Mouse (Mus musculus): ENCODE results near the gene Nos1ap. TPM values are rescaled to one million over a fixed set of nuclear protein-coding genes. Genes with fewer than 3 reads are reported as not detected.

The Nos1ap gene
- polyA plus RNA-seq, 1 experiment from 2014 or later: 17.9 TPM

DNA sequence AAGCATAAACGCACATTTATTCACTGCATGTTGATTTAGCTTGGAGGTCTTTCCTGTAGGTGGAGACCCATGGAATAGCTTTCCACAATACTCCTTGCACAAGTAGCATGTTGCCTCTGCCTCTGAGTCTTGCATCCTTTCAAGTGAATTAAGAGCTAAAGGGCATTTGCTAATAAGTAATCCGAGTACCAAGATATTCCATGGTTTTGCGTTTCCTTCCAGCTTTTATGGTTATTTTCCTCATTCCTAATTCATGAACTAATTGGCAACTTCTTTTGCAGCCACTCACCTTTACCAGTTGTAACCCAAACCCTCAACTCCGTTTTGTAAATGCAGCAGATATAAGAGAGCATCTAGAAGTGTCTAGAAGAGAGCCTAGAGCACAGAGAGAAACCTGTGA lies 155.5 kb downstream of the Nos1ap start:
- Histone ChIP-seq H3K9me3 (no peaks in the 10 kb centered on the region), H3K4me2 (no peak overlapping the region), H3K27ac (no peak overlapping the region), H3K4me3 (no peak overlapping the region), H3K4me1 (replicated peaks) (peaks cover 21% of the 10 kb centered on the region), H3K9ac (no peak overlapping the region), H3K27me3 (peaks cover 9% of the 10 kb centered on the region; the same call in 1 of the 2 replicates), H3K36me3 (no peaks in the 10 kb centered on the region)
- ATAC-seq (ENCODE audit: low FRiP score): no peak
- 90% methylated on average over 4 of the region's 4 CpGs for WGBS

GRCm38 (mm10) chr1:170433661-170434060 lies 156.0 kb downstream of the Nos1ap start:
- Histone ChIP-seq H3K27me3 (peaks cover 9% of the 10 kb centered on the region; the same call in 1 of the 2 replicates), H3K27ac (no peak overlapping the region), H3K4me3 (no peak overlapping the region), H3K4me2 (no peak overlapping the region), H3K4me1 (replicated peaks) (peaks cover 16% of the 10 kb centered on the region), H3K9me3 (no peaks in the 10 kb centered on the region), H3K36me3 (no peaks in the 10 kb centered on the region), H3K9ac (no peak overlapping the region)
- no peak for ATAC-seq (ENCODE audit: low FRiP score)

- Histone ChIP-seq H3K4me2 (no peak overlapping the region), H3K36me3 (no peaks in the 10 kb centered on the region), H3K9me3 (no peaks in the 10 kb centered on the region), H3K27me3 (peaks cover 9% of the 10 kb centered on the region; the same call in 1 of the 2 replicates), H3K4me3 (no peak overlapping the region), H3K27ac (no peak overlapping the region), H3K4me1 (replicated peaks) (peaks cover 11% of the 10 kb centered on the region), H3K9ac (no peak overlapping the region)
- 90% methylated on average over 5 of the region's 5 CpGs for WGBS
- ATAC-seq (ENCODE audit: low FRiP score): no peak
Measured at GRCm38 (mm10) chr1:170432288-170432687, 157.4 kb downstream of the Nos1ap start.

GRCm38 (mm10) chr1:170431312-170431711 lies 158.3 kb downstream of the Nos1ap start:
- peaks cover 11% of the 10 kb centered on the region for H3K4me1 ChIP-seq (replicated peaks)

GRCm38 (mm10) chr1:170430660-170431059 lies 159.0 kb downstream of the Nos1ap start:
- Histone ChIP-seq H3K36me3 (no peaks in the 10 kb centered on the region), H3K4me1 (replicated peaks) (peaks cover 11% of the 10 kb centered on the region), H3K9me3 (no peaks in the 10 kb centered on the region), H3K27ac (no peak overlapping the region), H3K27me3 (peaks cover 11% of the 10 kb centered on the region), H3K4me3 (no peak overlapping the region), H3K9ac (no peak overlapping the region), H3K4me2 (no peak overlapping the region)
- no peak for ATAC-seq (ENCODE audit: low FRiP score)
- WGBS: 91% methylated on average over 7 of the region's 7 CpGs

More at GRCm38 (mm10) chr1:170431312-170431711, 158.3 kb downstream of the Nos1ap start:
- Histone ChIP-seq H3K4me3 (no peak overlapping the region), H3K27ac (no peak overlapping the region), H3K9me3 (no peaks in the 10 kb centered on the region), H3K4me2 (no peak overlapping the region), H3K27me3 (peaks cover 11% of the 10 kb centered on the region), H3K36me3 (no peaks in the 10 kb centered on the region), H3K9ac (no peak overlapping the region)
- no peak for ATAC-seq (ENCODE audit: low FRiP score)
- WGBS: 68% methylated on average over 5 of the region's 5 CpGs

- H3K27me3 ChIP-seq: peaks cover 9% of the 10 kb centered on the region
- H3K4me1 ChIP-seq (replicated peaks): peaks cover 14% of the 10 kb centered on the region
- ATAC-seq (ENCODE audit: low FRiP score): no peak
- no peak overlapping the region for H3K27ac ChIP-seq
- no peak overlapping the region for H3K9ac ChIP-seq
- H3K4me3 ChIP-seq: no peak overlapping the region
- no peak overlapping the region for H3K4me2 ChIP-seq
- WGBS: 77% methylated on average over 6 of the region's 6 CpGs
- H3K36me3 ChIP-seq: no peaks in the 10 kb centered on the region
- no peaks in the 10 kb centered on the region for H3K9me3 ChIP-seq
Measured at GRCm38 (mm10) chr1:170429656-170430055, 160.0 kb downstream of the Nos1ap start.

DNA sequence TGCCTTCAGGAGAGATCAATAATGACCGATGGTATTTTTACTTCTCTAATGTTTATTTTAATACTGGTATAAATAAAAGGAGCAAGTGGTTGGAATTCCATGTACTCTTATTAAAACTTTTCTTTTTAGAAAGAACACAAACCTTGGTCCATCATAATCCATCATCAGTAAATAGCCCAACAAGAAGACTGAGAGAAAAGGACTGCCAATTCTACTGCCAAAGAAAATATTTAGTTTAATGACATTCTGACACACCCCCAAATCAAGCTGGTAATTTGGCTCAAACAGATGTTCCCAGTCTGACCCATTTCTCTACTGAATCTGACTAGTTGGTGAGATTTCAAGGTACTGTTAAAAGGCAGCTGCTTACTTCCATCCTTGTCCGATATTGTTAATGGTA lies 161.5 kb downstream of the Nos1ap start:
- H3K4me3 ChIP-seq: no peak overlapping the region

DNA sequence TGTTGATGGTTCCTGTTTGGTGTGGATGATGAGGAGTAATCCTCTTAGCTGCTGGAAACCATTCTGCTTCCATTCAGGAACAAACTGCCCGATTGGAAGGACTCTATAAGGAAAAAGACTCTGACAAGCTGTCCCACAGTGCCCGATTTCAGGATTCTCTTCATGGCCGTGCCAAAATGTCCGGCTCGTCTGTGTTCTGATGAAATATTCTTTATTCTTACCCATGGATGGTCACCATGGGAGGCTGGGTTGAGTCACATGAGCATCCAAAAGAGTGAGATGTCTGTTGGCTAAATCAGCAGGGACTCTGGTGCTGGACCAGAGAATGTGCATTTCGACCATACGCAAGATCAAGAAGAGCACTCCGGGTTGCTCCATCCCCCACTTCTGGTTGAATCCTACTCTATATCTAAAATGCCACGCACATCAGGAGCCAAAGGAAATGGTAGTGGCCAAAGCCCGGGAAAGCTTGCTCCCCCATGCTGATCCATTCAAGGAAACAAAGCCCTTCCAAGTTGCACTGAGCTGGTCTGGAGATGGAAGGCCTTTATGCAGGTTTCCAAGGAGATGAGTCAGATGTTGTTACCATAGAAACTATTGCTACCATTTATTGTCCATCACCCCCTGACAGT lies 165.3 kb downstream of the Nos1ap start:
- Histone ChIP-seq H3K4me2 (no peak overlapping the region), H3K9me3 (no peaks in the 10 kb centered on the region), H3K27me3 (peaks cover 2% of the 10 kb centered on the region; the same call in 1 of the 2 replicates), H3K36me3 (no peaks in the 10 kb centered on the region), H3K9ac (no peak overlapping the region), H3K4me1 (replicated peaks) (peaks cover 16% of the 10 kb centered on the region), H3K27ac (peak overlapping the region; percentile 12; the same call in 1 of the 2 replicates), H3K4me3 (no peak overlapping the region)
- 29% methylated on average over 10 of the region's 10 CpGs for WGBS
- ATAC-seq (ENCODE audit: low FRiP score): peak; percentile 81

More for the DNA sequence above, 161.5 kb downstream of the Nos1ap start:
- 87% methylated on average over 2 of the region's 2 CpGs for WGBS
- ATAC-seq (ENCODE audit: low FRiP score): no peak
- no peak overlapping the region for H3K4me2 ChIP-seq
- H3K27ac ChIP-seq: no peak overlapping the region
- H3K4me1 ChIP-seq (replicated peaks): peaks cover 26% of the 10 kb centered on the region
- H3K9me3 ChIP-seq: no peaks in the 10 kb centered on the region
- peaks cover 9% of the 10 kb centered on the region for H3K27me3 ChIP-seq
- no peak overlapping the region for H3K9ac ChIP-seq
- H3K36me3 ChIP-seq: no peaks in the 10 kb centered on the region

DNA sequence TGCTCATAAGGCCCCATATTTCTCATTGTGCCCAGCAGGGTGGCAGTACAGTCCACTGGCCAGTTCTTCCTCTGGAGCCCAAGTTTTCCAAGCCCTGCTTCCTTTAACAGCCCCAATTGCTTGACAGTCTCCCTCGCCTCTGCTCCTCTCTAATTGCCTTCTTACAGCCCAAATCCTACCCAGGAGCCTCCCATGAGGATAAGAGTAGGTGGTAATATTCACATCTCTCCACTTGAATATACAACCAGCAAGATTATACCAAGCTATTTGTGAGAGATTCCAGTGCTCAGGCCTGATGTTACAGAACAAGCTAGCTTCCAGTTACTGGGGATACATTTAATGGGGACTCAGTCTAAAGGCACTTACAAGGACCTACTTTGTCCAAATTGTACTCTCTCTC lies 166.6 kb downstream of the Nos1ap start:
- H3K27ac ChIP-seq: no peak overlapping the region
- WGBS: 67% methylated on average over 1 of the region's 1 CpGs
- peaks cover 2% of the 10 kb centered on the region; the same call in 1 of the 2 replicates for H3K27me3 ChIP-seq
- H3K36me3 ChIP-seq: no peaks in the 10 kb centered on the region
- no peak overlapping the region for H3K9ac ChIP-seq
- no peak overlapping the region for H3K4me2 ChIP-seq
- H3K4me1 ChIP-seq (replicated peaks): peaks cover 16% of the 10 kb centered on the region
- ATAC-seq (ENCODE audit: low FRiP score): no peak
- H3K9me3 ChIP-seq: no peaks in the 10 kb centered on the region
- no peak overlapping the region for H3K4me3 ChIP-seq

DNA sequence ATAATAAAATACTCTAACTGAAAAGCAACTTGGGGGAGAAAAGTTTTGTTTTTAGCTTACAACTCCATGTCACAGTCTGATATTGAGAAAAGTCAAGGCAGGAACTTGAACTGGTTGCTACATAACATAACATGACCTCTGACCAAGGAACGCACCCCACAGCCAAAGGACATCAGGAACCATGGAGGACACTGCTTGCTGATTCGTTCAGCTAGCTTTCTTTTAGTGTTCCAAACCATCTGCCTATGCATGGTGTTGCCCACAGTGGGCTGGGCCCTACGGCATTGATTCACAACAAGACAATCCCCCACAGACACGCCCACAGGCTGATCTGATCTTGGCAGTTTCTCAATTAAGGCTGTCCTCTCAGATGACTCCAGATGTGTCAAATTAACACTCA lies 167.5 kb downstream of the Nos1ap start:
- H3K36me3 ChIP-seq: no peaks in the 10 kb centered on the region
- WGBS: 83% methylated on average over 4 of the region's 4 CpGs
- H3K4me1 ChIP-seq (replicated peaks): peaks cover 16% of the 10 kb centered on the region

DNA sequence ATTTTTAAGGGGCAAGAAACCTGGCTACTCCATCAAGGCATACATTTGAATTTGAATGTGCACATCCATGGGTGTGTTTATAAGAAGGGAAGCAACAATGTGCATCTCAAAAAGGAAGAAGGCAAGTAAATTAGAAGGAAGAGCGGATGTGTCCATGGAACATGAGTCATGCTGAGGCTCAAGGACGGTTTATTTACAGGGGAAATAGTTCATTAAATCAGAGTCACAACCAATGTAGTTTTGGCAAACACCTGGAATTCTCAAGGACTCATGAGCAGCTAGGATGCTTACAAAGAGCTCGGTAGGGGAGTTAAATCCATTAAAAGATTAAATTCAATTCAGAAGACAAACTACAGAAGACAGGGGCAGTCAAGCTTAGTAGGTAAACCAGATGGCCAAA lies 169.7 kb downstream of the Nos1ap start:
- H3K9ac ChIP-seq: no peak overlapping the region
- H3K4me2 ChIP-seq: no peak overlapping the region
- H3K9me3 ChIP-seq: no peaks in the 10 kb centered on the region
- no peaks in the 10 kb centered on the region; the same call in 1 of the 2 replicates for H3K27me3 ChIP-seq
- no peak overlapping the region for H3K4me3 ChIP-seq
- no peak for ATAC-seq (ENCODE audit: low FRiP score)
- peaks cover 15% of the 10 kb centered on the region for H3K4me1 ChIP-seq (replicated peaks)
- H3K36me3 ChIP-seq: no peaks in the 10 kb centered on the region
- WGBS: 81% methylated on average over 3 of the region's 3 CpGs
- H3K27ac ChIP-seq: no peak overlapping the region

More for the DNA sequence above, 167.5 kb downstream of the Nos1ap start:
- H3K27ac ChIP-seq: no peak overlapping the region
- H3K4me3 ChIP-seq: no peak overlapping the region
- no peak overlapping the region for H3K9ac ChIP-seq
- peaks cover 2% of the 10 kb centered on the region; the same call in 1 of the 2 replicates for H3K27me3 ChIP-seq
- no peak for ATAC-seq (ENCODE audit: low FRiP score)
- no peaks in the 10 kb centered on the region for H3K9me3 ChIP-seq
- H3K4me2 ChIP-seq: no peak overlapping the region

GRCm38 (mm10) chr1:170418131-170418530 lies 171.5 kb downstream of the Nos1ap start:
- Histone ChIP-seq H3K9ac (no peak overlapping the region), H3K4me2 (no peak overlapping the region), H3K27me3 (no peaks in the 10 kb centered on the region; the same call in 1 of the 2 replicates), H3K9me3 (no peaks in the 10 kb centered on the region), H3K4me1 (replicated peaks) (no peaks in the 10 kb centered on the region; the same call in 1 of the 2 replicates), H3K36me3 (no peaks in the 10 kb centered on the region), H3K4me3 (no peak overlapping the region), H3K27ac (no peak overlapping the region)
- ATAC-seq (ENCODE audit: low FRiP score): no peak
- WGBS: 62% methylated on average over 1 of the region's 1 CpGs

DNA sequence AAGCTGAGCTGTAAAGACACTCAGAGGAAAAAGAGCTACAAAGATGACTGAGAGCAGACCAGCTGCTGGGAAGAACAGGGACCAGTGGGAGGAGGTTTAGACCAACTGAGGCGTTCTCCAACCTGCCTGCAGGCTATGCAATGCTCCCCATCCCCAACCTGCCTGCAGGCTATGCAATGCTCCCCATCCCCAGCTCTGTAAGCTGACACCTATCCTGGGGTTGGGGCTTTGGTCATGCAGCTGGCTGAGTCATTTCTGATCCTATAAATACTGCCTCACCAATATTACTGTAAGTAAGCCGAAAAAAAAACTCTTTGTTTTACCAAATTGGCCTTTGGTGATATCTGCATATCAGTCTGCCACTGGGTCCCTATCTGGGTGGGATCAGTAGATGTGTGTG lies 172.7 kb downstream of the Nos1ap start:
- H3K9me3 ChIP-seq: no peaks in the 10 kb centered on the region
- no peaks in the 10 kb centered on the region; the same call in 1 of the 2 replicates for H3K27me3 ChIP-seq
- H3K4me3 ChIP-seq: no peak overlapping the region
- H3K4me2 ChIP-seq: no peak overlapping the region
- no peaks in the 10 kb centered on the region for H3K36me3 ChIP-seq
- no peak for ATAC-seq (ENCODE audit: low FRiP score)
- H3K4me1 ChIP-seq (replicated peaks): no peaks in the 10 kb centered on the region; the same call in 1 of the 2 replicates
- 48% methylated on average over 2 of the region's 2 CpGs for WGBS
- no peak overlapping the region for H3K9ac ChIP-seq
- H3K27ac ChIP-seq: no peak overlapping the region
